Mouse (Mus musculus): ENCODE measurements around the gene Hoxd9. TPM values are rescaled to one million over a fixed set of nuclear protein-coding genes. Genes with fewer than 3 reads are reported as not detected.
A peak's percentile ranks its signal among the peaks of the same experiment; 100 is the strongest.

The Hoxd9 gene
- polyA plus RNA-seq, 1 experiment from 2014 or later = 8.7 TPM

GRCm38 (mm10) chr2:74704393-74704998 lies 7.0 kb downstream of the Hoxd9 start, which contains the start of gene Hoxd8:
Hoxd8 (plus strand) TSS chr2:74704615.
- DNase-seq (ENCODE audit: low read depth, low spot score) (no peak), ATAC-seq (peak; percentile 24)
- POLR2A ChIA-PET = no interaction called here
- CTCF ChIA-PET = interaction anchor here (1.0 kb wide), 1 partner anchor 446 kb away, joined by 3 read pairs; no protein-coding TSS in a partner anchor
- no peak for TF ChIP-seq CTCF (IDR thresholded peaks at IDR 0.05)
- H3K27me3 ChIP-seq = peaks cover 16% of the 10 kb centered on the region
- in situ Hi-C loops (cut with MboI; ENCODE audit: low pct_unique_long_range_greater_than_20kb) = loop anchor here (5.0 kb wide), 2 partner anchors 613 to 883 kb away; no protein-coding TSS in a partner anchor

- peaks cover 16% of the 10 kb centered on the region for H3K27me3 ChIP-seq
- DNase-seq (ENCODE audit: low read depth, low spot score) (no peak), ATAC-seq (peak; percentile 45)
- ChIA-PET CTCF (no interaction called here), POLR2A (interaction anchor here (0.6 kb wide), 1 partner anchor 258 kb away, joined by 3 read pairs; no protein-coding TSS in a partner anchor)
- no peak for TF ChIP-seq CTCF (IDR thresholded peaks at IDR 0.05)
- in situ Hi-C loops (cut with MboI; ENCODE audit: low pct_unique_long_range_greater_than_20kb) = loop anchor here (5.0 kb wide), 2 partner anchors 612 to 882 kb away; no protein-coding TSS in a partner anchor
Measured at GRCm38 (mm10) chr2:74704999-74705466, 7.5 kb downstream of the Hoxd9 start.

- H3K27me3 ChIP-seq = peaks cover 16% of the 10 kb centered on the region
- TF ChIP-seq CTCF (IDR thresholded peaks at IDR 0.05) = no peak
- ATAC-seq (peak; percentile 63), DNase-seq (ENCODE audit: low read depth, low spot score) (no peak)
- POLR2A ChIA-PET = interaction anchor here (0.6 to 0.7 kb wide), 3 partner anchors 258 to 1193 kb away, joined by 3 to 7 read pairs (median 3); no protein-coding TSS in a partner anchor
- CTCF ChIA-PET = interaction anchor here (0.7 to 1.5 kb wide), 2 partner anchors 10 to 446 kb away, joined by 3 read pairs; no protein-coding TSS in a partner anchor
- in situ Hi-C loops (cut with MboI; ENCODE audit: low pct_unique_long_range_greater_than_20kb) = no loop called here
Measured at GRCm38 (mm10) chr2:74705467-74706089, 8.1 kb downstream of the Hoxd9 start.

DNA sequence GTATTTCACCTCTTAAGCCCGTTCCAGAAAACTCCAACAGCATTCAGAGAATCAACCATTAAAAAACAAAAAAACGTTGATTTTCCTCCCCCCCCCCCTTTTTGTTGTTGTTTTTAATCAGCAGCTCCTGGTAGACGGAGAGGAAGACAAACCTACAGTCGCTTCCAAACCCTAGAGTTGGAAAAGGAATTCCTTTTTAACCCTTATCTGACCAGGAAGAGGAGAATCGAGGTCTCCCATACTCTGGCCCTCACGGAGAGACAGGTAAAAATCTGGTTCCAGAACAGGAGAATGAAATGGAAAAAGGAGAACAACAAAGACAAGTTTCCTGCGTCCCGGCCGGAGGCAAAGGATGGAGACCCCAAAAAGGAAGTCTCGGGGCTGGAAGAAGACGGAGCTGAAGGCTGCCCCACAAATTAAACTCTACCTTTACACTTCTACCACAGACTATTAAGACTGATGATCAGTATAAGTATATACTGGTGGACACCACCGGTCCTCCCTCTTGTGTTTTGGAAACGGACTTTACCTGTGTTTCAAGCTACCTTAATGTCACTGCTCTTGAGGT lies 8.9 kb downstream of the Hoxd9 start:
- ChIA-PET CTCF (interaction anchor here (1.5 kb wide), 1 partner anchor 9 kb away, joined by 3 read pairs; no protein-coding TSS in a partner anchor), POLR2A (interaction anchor here (0.6 to 0.7 kb wide), 2 partner anchors 42 to 451 kb away, joined by 3 to 4 read pairs; no protein-coding TSS in a partner anchor)
- ATAC-seq (no peak), DNase-seq (ENCODE audit: low read depth, low spot score) (no peak)
- in situ Hi-C loops (cut with MboI; ENCODE audit: low pct_unique_long_range_greater_than_20kb) = no loop called here
- TF ChIP-seq CTCF (IDR thresholded peaks at IDR 0.05) = no peak
- H3K27me3 ChIP-seq = peaks cover 16% of the 10 kb centered on the region

DNA sequence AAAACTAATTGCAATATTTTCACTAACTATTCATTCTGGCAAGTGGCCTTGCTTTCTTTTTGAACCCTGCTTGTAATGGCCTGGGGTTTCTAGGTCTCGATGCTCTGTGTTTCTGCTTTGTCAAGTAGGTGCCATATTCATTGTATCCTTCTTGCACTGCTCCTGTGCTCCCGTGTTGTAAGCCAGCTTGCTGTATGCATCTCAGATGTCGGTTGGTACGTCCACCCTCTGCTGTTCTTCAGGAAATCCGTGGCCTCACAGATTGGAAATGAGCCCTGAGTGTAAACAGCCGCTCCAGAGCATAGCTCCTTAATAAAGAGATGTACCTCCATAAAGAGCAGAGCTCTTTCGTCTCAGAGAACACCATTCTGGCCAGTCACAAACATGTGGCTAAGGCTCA lies 10.1 kb downstream of the Hoxd9 start:
- POLR2A ChIA-PET = no interaction called here
- H3K27me3 ChIP-seq = peaks cover 16% of the 10 kb centered on the region
- DNase-seq (ENCODE audit: low read depth, low spot score) (no peak), ATAC-seq (no peak)
- in situ Hi-C loops (cut with MboI; ENCODE audit: low pct_unique_long_range_greater_than_20kb) = no loop called here
- CTCF ChIA-PET = interaction anchor here (1.4 kb wide), 1 partner anchor 443 kb away, joined by 4 read pairs; no protein-coding TSS in a partner anchor
- no peak for TF ChIP-seq CTCF (IDR thresholded peaks at IDR 0.05)

- CTCF ChIA-PET = interaction anchor here (1.1 to 1.4 kb wide), 2 partner anchors 442 kb away, joined by 3 to 4 read pairs; no protein-coding TSS in a partner anchor
- DNase-seq (ENCODE audit: low read depth, low spot score) (no peak), ATAC-seq (no peak)
- peaks cover 16% of the 10 kb centered on the region for H3K27me3 ChIP-seq
- POLR2A ChIA-PET = no interaction called here
- TF ChIP-seq CTCF (IDR thresholded peaks at IDR 0.05) = no peak
- in situ Hi-C loops (cut with MboI; ENCODE audit: low pct_unique_long_range_greater_than_20kb) = no loop called here
Measured at GRCm38 (mm10) chr2:74708676-74709075, 11.1 kb downstream of the Hoxd9 start.

DNA sequence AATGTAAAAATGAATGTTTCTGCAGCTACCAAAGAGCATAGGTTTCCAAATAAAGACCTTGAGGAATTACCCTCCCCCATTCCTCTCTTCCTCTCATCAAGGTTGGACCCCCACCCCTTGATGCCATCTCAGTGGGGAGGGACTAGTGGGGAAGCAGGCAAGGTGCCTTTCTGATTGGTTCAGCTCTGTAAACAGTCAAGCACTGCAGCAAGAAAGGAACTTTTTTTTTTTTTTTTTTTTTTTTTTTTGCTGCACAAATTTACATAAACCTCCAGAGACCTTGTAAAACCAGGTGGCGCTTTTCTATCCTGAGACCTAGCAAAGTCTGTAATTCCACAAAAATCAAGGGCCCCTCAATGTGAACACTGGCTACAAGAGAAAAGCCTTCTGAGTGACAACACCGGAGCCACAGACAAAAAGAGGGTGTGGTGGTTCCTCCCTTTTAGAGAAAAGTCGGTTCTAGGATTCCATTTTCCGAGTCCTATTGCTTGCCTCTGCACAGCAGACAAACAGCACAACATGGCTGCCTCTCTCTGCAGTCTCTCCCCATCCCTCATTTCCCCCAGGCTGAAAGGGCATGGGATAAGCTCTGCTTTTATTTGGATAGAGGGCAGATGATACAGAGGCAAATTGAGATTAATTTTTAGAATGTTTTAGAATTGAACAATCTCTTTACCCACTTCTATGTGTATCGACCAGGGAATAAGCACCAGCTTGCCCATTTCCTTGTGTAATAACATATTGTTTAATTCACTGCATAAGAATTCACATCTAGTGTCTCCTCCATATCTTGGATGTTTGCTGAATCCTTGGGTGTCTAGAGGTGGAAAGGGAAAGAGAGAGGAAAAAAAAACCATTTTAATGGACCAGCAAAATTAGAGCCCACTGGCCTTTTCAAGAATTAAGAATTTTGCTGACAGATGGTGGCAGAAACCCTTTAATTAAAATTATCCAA lies 12.2 kb downstream of the Hoxd9 start:
- ChIA-PET CTCF (interaction anchor here (1.1 kb wide), 1 partner anchor 441 kb away, joined by 3 read pairs; no protein-coding TSS in a partner anchor), POLR2A (no interaction called here)
- no peak for TF ChIP-seq CTCF (IDR thresholded peaks at IDR 0.05)
- in situ Hi-C loops (cut with MboI; ENCODE audit: low pct_unique_long_range_greater_than_20kb) = no loop called here
- ATAC-seq (no peak), DNase-seq (ENCODE audit: low read depth, low spot score) (no peak)
- H3K27me3 ChIP-seq = peaks cover 8% of the 10 kb centered on the region

DNA sequence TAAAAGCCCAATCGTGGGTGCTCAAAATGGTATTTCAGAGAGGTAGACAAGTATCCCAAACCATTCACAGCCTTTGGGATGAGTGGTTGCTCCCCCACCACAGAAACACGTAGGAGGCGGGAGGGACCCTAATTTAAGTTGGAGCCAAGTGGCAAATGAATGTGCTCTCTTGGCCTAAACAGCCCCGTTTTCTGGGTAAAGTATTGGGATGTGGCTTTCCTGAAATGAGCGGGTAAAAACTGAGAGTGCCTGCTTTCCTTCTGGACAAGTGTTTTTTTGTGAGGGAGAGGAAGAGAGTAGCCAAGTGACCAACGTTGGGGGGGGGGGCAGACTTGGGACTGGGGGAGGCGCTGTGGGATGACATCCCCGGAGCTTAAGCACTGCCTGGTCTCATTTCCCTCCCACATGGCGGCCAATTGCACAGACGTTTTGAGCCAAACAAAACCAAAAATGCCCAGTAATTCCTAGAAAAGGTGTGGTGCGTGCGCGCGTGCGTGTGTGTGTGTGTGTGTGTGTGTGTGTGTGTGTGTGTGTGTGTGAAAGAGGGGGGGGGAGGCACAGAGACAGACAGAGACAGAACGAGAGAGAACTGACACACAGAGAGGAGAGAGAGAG lies 13.5 kb downstream of the Hoxd9 start:
- in situ Hi-C loops (cut with MboI; ENCODE audit: low pct_unique_long_range_greater_than_20kb) = no loop called here
- H3K27me3 ChIP-seq = peaks cover 8% of the 10 kb centered on the region
- DNase-seq (ENCODE audit: low read depth, low spot score) = no peak
- no peak for TF ChIP-seq CTCF (IDR thresholded peaks at IDR 0.05)
- no peak for ATAC-seq
- POLR2A ChIA-PET = no interaction called here
- CTCF ChIA-PET = no interaction called here
